Mouse (Mus musculus): Measurements from ENCODE around the gene Cdk4.

DNA sequence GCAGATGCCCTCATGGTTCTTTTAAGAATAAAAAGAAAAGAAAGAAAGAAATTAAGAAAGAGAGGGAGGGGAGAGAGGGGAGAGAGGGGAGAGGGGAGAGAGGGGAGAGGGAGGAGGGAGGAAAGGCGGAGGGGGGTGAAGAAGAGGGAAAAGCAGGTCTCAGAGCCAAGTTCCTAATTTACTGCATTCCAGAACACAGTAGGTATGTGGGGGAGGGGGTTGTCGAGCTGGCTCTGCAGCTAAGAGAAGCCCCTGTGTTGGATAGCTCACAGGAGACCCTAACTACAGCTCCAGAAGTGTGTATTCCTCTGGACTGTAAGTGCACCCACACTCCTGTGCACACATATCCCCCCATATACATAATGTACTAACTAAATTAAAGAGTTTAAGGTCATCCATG, 46.3 kb upstream of the Cdk4 start:
- TF ChIP-seq CTCF (IDR thresholded peaks at IDR 0.05; ENCODE audit: low read depth) (no peak), EP300 (IDR thresholded peaks at IDR 0.05; ENCODE audit: low read depth) (no peak)

Measured in heart, postnatal 0 days (tissue).